Mouse (Mus musculus) testis, adult 2 months (tissue): Measurements from ENCODE around the gene Tnfrsf23. TPM values are rescaled to one million over a fixed set of nuclear protein-coding genes. Genes with fewer than 3 reads are reported as not detected.
"Not testable (repeated sequence)": the region's sequence is repeated elsewhere in the genome, so short reads cannot be mapped to it uniquely, and the experiment has no call there.

Experiments used
- H3K27ac ChIP-seq: fragments of 200-500 bp; 2 replicates; pipeline ENCODE4 v1.5.1; 2012; ENCODE audit warnings: low read depth, low read length; ENCODE audit not compliant: control insufficient read depth, insufficient read depth
- H3K27me3 ChIP-seq: fragments of 200-500 bp; 2 replicates; pipeline ENCODE4 v1.6.1; 2012; ENCODE audit warnings: mild to moderate bottlenecking, low read length, moderate library complexity; ENCODE audit not compliant: control insufficient read depth, insufficient read depth
- H3K36me3 ChIP-seq: fragments of 200-500 bp; 2 replicates; pipeline ENCODE4 v1.6.1; 2012; ENCODE audit warnings: mild to moderate bottlenecking, low read length; ENCODE audit not compliant: control insufficient read depth, insufficient read depth
- H3K4me1 ChIP-seq: fragments of 200-500 bp; 2 replicates; pipeline ENCODE4 v1.6.1; 2012; ENCODE audit warnings: low read length; ENCODE audit not compliant: control insufficient read depth, insufficient read depth
- H3K4me3 ChIP-seq: fragments of 200-500 bp; 2 replicates; pipeline ENCODE4 v1.5.1; 2012; ENCODE audit warnings: low read depth, mild to moderate bottlenecking, low read length, moderate library complexity, mixed read lengths; ENCODE audit not compliant: control insufficient read depth
- CTCF ChIP-seq: fragments of 200-500 bp; IDR thresholded peaks from 2 replicates; pipeline ENCODE4 v1.5.1; 2012; ENCODE audit warnings: low read depth, mild to moderate bottlenecking, inconsistent platforms, low read length, moderate library complexity; ENCODE audit not compliant: control insufficient read depth, insufficient read depth, insufficient replicate concordance
- POLR2A ChIP-seq: fragments of 200-500 bp; IDR thresholded peaks from 2 replicates; pipeline ENCODE4 v1.6.1; 2012; ENCODE audit warnings: low read depth, mild to moderate bottlenecking, inconsistent platforms, low read length, moderate library complexity; ENCODE audit not compliant: control insufficient read depth
- polyA plus RNA-seq: library from polyadenylated mRNA; depleted of rRNA; stranded (reverse); fragments of >200 nt; gene quantifications from 2 replicates; pipeline ENCODE4 v1.2.3, GENCODE M21; 2012

Gene Tnfrsf23
- polyA plus RNA-seq, 1 experiment: 0.63 TPM

GRCm38 (mm10) chr7:143649034-143649768 is 36.5 kb downstream of the Tnfrsf23 start, which contains the start of gene Tnfrsf22:
Gene Tnfrsf22, minus strand, starts transcription at chr7:143649661.
- TF ChIP-seq CTCF: no peak
- 0 out of 2 replicates have a peak, but pooled peaks have one; percentile 25 for TF ChIP-seq POLR2A
- peaks cover 7% of the 10 kb centered on the region for H3K4me1 ChIP-seq
- H3K27me3 ChIP-seq: no peaks in the 10 kb centered on the region
- H3K36me3 ChIP-seq: no peaks in the 10 kb centered on the region
- peak within 1 kb of the TSS; percentile 68 for H3K4me3 ChIP-seq
- H3K27ac ChIP-seq: no peak within 1 kb of the TSS

GRCm38 (mm10) chr7:143643949-143644348 is 41.7 kb downstream of the Tnfrsf23 start:
- H3K27ac ChIP-seq, H3K4me1 ChIP-seq, H3K27me3 ChIP-seq, H3K36me3 ChIP-seq, H3K4me3 ChIP-seq: not testable (repeated sequence)

- no peaks in the 10 kb centered on the region for H3K4me1 ChIP-seq
- H3K27ac ChIP-seq: no peak overlapping the region
- no peaks in the 10 kb centered on the region for H3K27me3 ChIP-seq
- H3K4me3 ChIP-seq: no peak overlapping the region
- no peaks in the 10 kb centered on the region for H3K36me3 ChIP-seq
- TF ChIP-seq CTCF: no peak
- TF ChIP-seq POLR2A: no peak
These were observed 49.0 kb downstream of the Tnfrsf23 start for GRCm38 (mm10) chr7:143636674-143637073.

GRCm38 (mm10) chr7:143631503-143631902 is 54.2 kb downstream of the Tnfrsf23 start:
- H3K27me3 ChIP-seq: no peaks in the 10 kb centered on the region
- H3K27ac ChIP-seq: no peak overlapping the region
- no peak for TF ChIP-seq CTCF
- TF ChIP-seq POLR2A: no peak
- H3K4me3 ChIP-seq: no peak overlapping the region
- no peaks in the 10 kb centered on the region for H3K36me3 ChIP-seq
- H3K4me1 ChIP-seq: no peaks in the 10 kb centered on the region

GRCm38 (mm10) chr7:143629501-143629900 is 56.2 kb downstream of the Tnfrsf23 start:
- no peak overlapping the region for H3K4me3 ChIP-seq
- H3K27ac ChIP-seq: no peak overlapping the region
- TF ChIP-seq CTCF (no peak), POLR2A (no peak)
- H3K27me3 ChIP-seq: no peaks in the 10 kb centered on the region
- no peaks in the 10 kb centered on the region for H3K4me1 ChIP-seq
- H3K36me3 ChIP-seq: no peaks in the 10 kb centered on the region

GRCm38 (mm10) chr7:143628540-143628939 is 57.1 kb downstream of the Tnfrsf23 start, which contains the start of gene Tnfrsf26:
Gene Tnfrsf26, minus strand, starts transcription at chr7:143628722.
- H3K36me3 ChIP-seq: no peaks in the 10 kb centered on the region
- H3K27ac ChIP-seq: no peak within 1 kb of the TSS
- H3K27me3 ChIP-seq: no peaks in the 10 kb centered on the region
- no peaks in the 10 kb centered on the region for H3K4me1 ChIP-seq
- H3K4me3 ChIP-seq: no peak within 1 kb of the TSS
- TF ChIP-seq CTCF (no peak), POLR2A (no peak)

GRCm38 (mm10) chr7:143627555-143628286 is 58.0 kb downstream of the Tnfrsf23 start:
- H3K4me3 ChIP-seq: no peak overlapping the region
- H3K36me3 ChIP-seq: no peaks in the 10 kb centered on the region
- no peaks in the 10 kb centered on the region for H3K27me3 ChIP-seq
- no peak for TF ChIP-seq POLR2A
- no peak for TF ChIP-seq CTCF
- H3K4me1 ChIP-seq: no peaks in the 10 kb centered on the region
- no peak overlapping the region for H3K27ac ChIP-seq
